Mouse (Mus musculus) heart, postnatal 0 days (tissue): ENCODE results near the gene Relt.

ENCODE experiments used
- CTCF ChIP-seq: IDR thresholded peaks from 2 replicates; pipeline ENCODE4 v1.5.1; 2016; ENCODE audit warnings: antibody characterized with exemption, control low read depth, low read depth
- EP300 ChIP-seq: IDR thresholded peaks from 2 replicates; pipeline ENCODE4 v1.6.1; 2016; ENCODE audit warnings: antibody characterized with exemption, low read depth

- TF ChIP-seq CTCF (no peak), EP300 (no peak)
These were observed 29.4 kb downstream of the Relt start for GRCm38 (mm10) chr7:100833859-100834258.
